Mouse (Mus musculus) spleen, adult 2 months (tissue): ENCODE data around the gene Tor4a.

Experiments
- CTCF ChIP-seq: fragments of 200-500 bp; IDR thresholded peaks from 2 replicates; pipeline ENCODE4 v1.5.1; 2011; ENCODE audit warnings: mild to moderate bottlenecking, inconsistent platforms; ENCODE audit not compliant: insufficient read depth, insufficient read length, insufficient replicate concordance; ENCODE audit errors: extremely low read depth
- POLR2A ChIP-seq: fragments of 200-500 bp; IDR thresholded peaks from 2 replicates; pipeline ENCODE4 v1.6.1; 2011; ENCODE audit warnings: low read depth, low read length, inconsistent platforms

DNA sequence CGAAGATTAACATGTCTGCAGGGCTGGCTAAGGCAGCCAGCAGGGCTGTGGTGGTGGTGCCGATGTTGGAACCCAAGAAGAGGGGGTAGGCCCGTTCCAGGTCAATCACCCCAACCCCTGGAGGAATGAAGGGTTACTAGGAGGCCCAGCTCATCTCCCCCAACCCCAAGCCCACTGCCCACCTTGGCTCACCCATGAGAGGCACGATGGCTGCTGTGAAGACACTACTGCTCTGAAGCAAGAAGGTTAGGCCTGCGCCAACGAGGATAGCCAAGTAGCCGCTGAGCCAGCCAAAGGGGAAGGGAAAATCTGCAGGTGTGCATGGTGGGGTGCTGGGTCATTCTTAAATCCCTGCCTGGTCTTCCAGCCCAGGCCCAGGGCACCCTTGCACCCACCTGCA lies 33.9 kb upstream of the Tor4a start:
- TF ChIP-seq CTCF = no peak
- TF ChIP-seq POLR2A = no peak
